Mouse (Mus musculus): Measurements from ENCODE around the gene Diexf. TPM values are rescaled to one million over a fixed set of nuclear protein-coding genes. Genes with fewer than 3 reads are reported as not detected.

Diexf gene
- total RNA-seq, 2 experiments from 2014 or later = 14.3 to 20.4 TPM

Other genes starting within 250 kb of the Diexf start
- 10 to 100 TPM; 20.9 to 28.3 TPM for gene Syt14, start 94.5 kb downstream of the Diexf start, total RNA-seq (2021)
- 1 to 10 TPM in 1 of 2 experiments, under 1 TPM in 1; 0.99 to 1.7 TPM for gene Irf6, start 22.8 kb upstream of the Diexf start, total RNA-seq (2021)
- gene A130010J15Rik, start 37.8 kb upstream of the Diexf start, total RNA-seq (2021) = 1 to 10 TPM; 2.6 to 3.2 TPM
- gene Traf3ip3, start 71.4 kb upstream of the Diexf start, total RNA-seq (2021) = 1 to 10 TPM; 1.6 to 2.0 TPM
- gene Lamb3, start 77.4 kb upstream of the Diexf start, total RNA-seq (2021) = 1 to 10 TPM in 1 of 2 experiments, under 1 TPM in 1; 0.89 to 1.6 TPM
- 10 to 100 TPM; 14.2 to 26.7 TPM for gene Hsd11b1, start 133.8 kb upstream of the Diexf start, total RNA-seq (2021)
- gene G0s2, start 142.9 kb upstream of the Diexf start, total RNA-seq (2021) = 1 to 10 TPM; 5.3 to 8.7 TPM
- gene Camk1g, start 240.0 kb upstream of the Diexf start, total RNA-seq (2021) = 10 to 100 TPM; 32.4 to 47.1 TPM